Comparison of ENCODE assay signal across 10 mouse cellular contexts in genomic region chr5:99729931-99730330, GRCm38 (mm10). TPM values are rescaled to one million over a fixed set of nuclear protein-coding genes. Genes with fewer than 3 reads are reported as not detected.
A peak's percentile ranks its signal among the peaks of the same experiment; 100 is the strongest.
DNase-seq lines count a peak whose midpoint lies in the region; ATAC-seq lines count a peak whose summit lies in the region.
"Had no signal": no experiment of that assay in that cellular context is flagged by ENCODE, and none has a peak within 500 bp of the region (broad histone marks: within the 10 kb centered on the region; RNA-seq: fewer than 3 reads in every experiment).

No protein-coding gene starts in this region.

- H3K27me3 ChIP-seq in forebrain, embryonic 13.5 days, result peaks cover 20% of the 10 kb centered on the region
- H3K27me3 ChIP-seq in forebrain, embryonic 12.5 days, result peaks cover 42% of the 10 kb centered on the region
- H3K27me3 ChIP-seq in heart, embryonic 15.5 days, result 0 out of 2 replicates have a peak, but pooled peaks cover 4% of the 10 kb centered on the region
- H3K27me3 ChIP-seq in embryonic facial prominence, embryonic 14.5 days (replicated peaks; ENCODE audit: control insufficient read depth, insufficient read depth, low read length), result peaks cover 18% of the 10 kb centered on the region
- H3K27me3 ChIP-seq in midbrain, embryonic 11.5 days (ENCODE audit: control insufficient read depth, insufficient read depth, low read length), result peaks cover 19% of the 10 kb centered on the region
- H3K27me3 ChIP-seq: CH12.LX had no signal

- no peak overlapping the region for H3K9ac ChIP-seq in forebrain, embryonic 13.5 days
- no peak overlapping the region for H3K9ac ChIP-seq in forebrain, embryonic 12.5 days
- no peak overlapping the region for H3K9ac ChIP-seq in heart, embryonic 15.5 days
- no peak overlapping the region for H3K9ac ChIP-seq in embryonic facial prominence, embryonic 14.5 days (ENCODE audit: low read depth, low read length)
- H3K9ac ChIP-seq in midbrain, embryonic 11.5 days (ENCODE audit: low read length), result no peak overlapping the region

- peaks cover 22% of the 10 kb centered on the region for H3K4me1 ChIP-seq in forebrain, embryonic 13.5 days
- peaks cover 16% of the 10 kb centered on the region for H3K4me1 ChIP-seq in forebrain, embryonic 12.5 days
- H3K4me1 ChIP-seq in heart, embryonic 15.5 days (replicated peaks), result peaks cover 8% of the 10 kb centered on the region
- 0 out of 2 replicates have a peak, but pooled peaks cover 7% of the 10 kb centered on the region for H3K4me1 ChIP-seq in embryonic facial prominence, embryonic 14.5 days (ENCODE audit: control insufficient read depth, insufficient read depth, low read length)
- H3K4me1 ChIP-seq in midbrain, embryonic 11.5 days (ENCODE audit: control insufficient read depth, insufficient read depth, low read length), result peaks cover 11% of the 10 kb centered on the region; the same call in 1 of the 2 replicates

- peak overlapping the region; percentile 94; the same call in 1 of the 2 replicates for H3K4me2 ChIP-seq in forebrain, embryonic 13.5 days
- H3K4me2 ChIP-seq in forebrain, embryonic 12.5 days, result no peak overlapping the region
- peak overlapping the region; percentile 97; the same call in 1 of the 2 replicates for H3K4me2 ChIP-seq in heart, embryonic 15.5 days
- peak overlapping the region; percentile 100; the same call in 1 of the 2 replicates for H3K4me2 ChIP-seq in embryonic facial prominence, embryonic 14.5 days (ENCODE audit: low read depth, low read length)
- no peak overlapping the region for H3K4me2 ChIP-seq in midbrain, embryonic 11.5 days

- H3K9me3 ChIP-seq in forebrain, embryonic 13.5 days (replicated peaks), result no peaks in the 10 kb centered on the region
- H3K9me3 ChIP-seq in forebrain, embryonic 12.5 days, result no peaks in the 10 kb centered on the region
- no peaks in the 10 kb centered on the region for H3K9me3 ChIP-seq in heart, embryonic 15.5 days (replicated peaks)
- no peaks in the 10 kb centered on the region for H3K9me3 ChIP-seq in embryonic facial prominence, embryonic 14.5 days (ENCODE audit: control insufficient read depth, low read length)
- no peaks in the 10 kb centered on the region for H3K9me3 ChIP-seq in midbrain, embryonic 11.5 days (ENCODE audit: control insufficient read depth, low read length)

- ATAC-seq in forebrain, embryonic 13.5 days, result no peak
- no peak for ATAC-seq in forebrain, embryonic 12.5 days (ENCODE audit: low FRiP score)
- no peak for ATAC-seq in heart, embryonic 15.5 days (replicated peaks; ENCODE audit: insufficient number of reproducible peaks, insufficient read depth, low FRiP score, low read depth)
- ATAC-seq in embryonic facial prominence, embryonic 14.5 days (ENCODE audit: low read depth), result no peak
- no peak for ATAC-seq in midbrain, embryonic 11.5 days (ENCODE audit: low FRiP score)

- no peak overlapping the region for H3K27ac ChIP-seq in forebrain, embryonic 13.5 days
- no peak overlapping the region for H3K27ac ChIP-seq in forebrain, embryonic 12.5 days
- H3K27ac ChIP-seq in heart, embryonic 15.5 days, result no peak overlapping the region
- H3K27ac ChIP-seq in embryonic facial prominence, embryonic 14.5 days (replicated peaks; ENCODE audit: low read depth, low read length), result no peak overlapping the region
- no peak overlapping the region for H3K27ac ChIP-seq in midbrain, embryonic 11.5 days (ENCODE audit: low read depth, low read length)

- no peaks in the 10 kb centered on the region for H3K36me3 ChIP-seq in forebrain, embryonic 13.5 days (ENCODE audit: poor library complexity, severe bottlenecking)
- H3K36me3 ChIP-seq in forebrain, embryonic 12.5 days (replicated peaks), result no peaks in the 10 kb centered on the region
- no peaks in the 10 kb centered on the region for H3K36me3 ChIP-seq in heart, embryonic 15.5 days
- H3K36me3 ChIP-seq in embryonic facial prominence, embryonic 14.5 days (ENCODE audit: control insufficient read depth, insufficient read depth, low read length), result no peaks in the 10 kb centered on the region
- no peaks in the 10 kb centered on the region for H3K36me3 ChIP-seq in midbrain, embryonic 11.5 days (ENCODE audit: control insufficient read depth, insufficient read depth, low read length)

- H3K4me3 ChIP-seq in forebrain, embryonic 13.5 days, result no peak overlapping the region
- H3K4me3 ChIP-seq in forebrain, embryonic 12.5 days (replicated peaks), result no peak overlapping the region
- no peak overlapping the region for H3K4me3 ChIP-seq in heart, embryonic 15.5 days
- H3K4me3 ChIP-seq in embryonic facial prominence, embryonic 14.5 days (ENCODE audit: low read depth, low read length), result no peak overlapping the region
- H3K4me3 ChIP-seq in midbrain, embryonic 11.5 days (ENCODE audit: low read depth, low read length), result no peak overlapping the region
- H3K4me3 ChIP-seq: myocyte had no signal

- no peak for DNase-seq in heart, adult 18-20 months
- no peak for DNase-seq in embryonic facial prominence, embryonic 14.5 days (ENCODE audit: low spot score)
- peak; percentile 93 for DNase-seq in midbrain, embryonic 11.5 days (ENCODE audit: low spot score, missing footprints)
- DNase-seq in embryo, embryonic 9.5 days (ENCODE audit: extremely low spot score), result no peak
- no peak for DNase-seq in liver

- WGBS in forebrain, embryonic 13.5 days, result 72% methylated on average over 1 of the region's 1 CpGs
- WGBS in forebrain, embryonic 12.5 days, result 69% methylated on average over 1 of the region's 1 CpGs
- 85% methylated on average over 1 of the region's 1 CpGs for WGBS in heart, embryonic 15.5 days
- WGBS in embryonic facial prominence, embryonic 14.5 days, result 74% methylated on average over 1 of the region's 1 CpGs
- WGBS in midbrain, embryonic 11.5 days, result 64% methylated on average over 1 of the region's 1 CpGs

RNA-seq across cellular contexts. Expression of gene Rasgef1b, which starts 1.1 kb away (rescaled TPM):
- 62.1 and 81.3 TPM in 2 replicates for polyA plus RNA-seq in forebrain, embryonic 13.5 days (2015; fragmentation: Nextera tagmentation; extraction: Ambion mirVana)
- polyA plus RNA-seq in forebrain, embryonic 12.5 days (2016; fragmentation: Nextera tagmentation; extraction: Ambion mirVana), result 36.6 and 36.9 TPM in 2 replicates
- 33.1 and 33.4 TPM in 2 replicates for polyA plus RNA-seq in heart, embryonic 15.5 days (2015; fragmentation: Nextera tagmentation; extraction: Ambion mirVana)
- total RNA-seq in heart, adult 18-20 months (2021), result 10 to 100 TPM; 14.6 to 19.6 TPM
- 6.5 and 7.1 TPM in 2 replicates for polyA plus RNA-seq in embryonic facial prominence, embryonic 14.5 days (2014; fragmentation: Nextera tagmentation; extraction: Ambion mirVana)
- 28.6 and 29.7 TPM in 2 replicates for polyA plus RNA-seq in midbrain, embryonic 11.5 days (2014; fragmentation: Nextera tagmentation; extraction: Ambion mirVana)

Comparison
In these comparisons a context has a peak if more than half of its experiments do, and no peak if none do; other contexts are left out.
1. H3K4me2 ChIP-seq: peak in forebrain, embryonic 13.5 days (single experiment), heart, embryonic 15.5 days (single experiment) and embryonic facial prominence, embryonic 14.5 days (single experiment); none in forebrain, embryonic 12.5 days (single experiment) and midbrain, embryonic 11.5 days (single experiment).